Mouse (Mus musculus): ENCODE measurements around the gene Tgm6. TPM values are rescaled to one million over a fixed set of nuclear protein-coding genes. Genes with fewer than 3 reads are reported as not detected.
A peak's percentile ranks its signal among the peaks of the same experiment; 100 is the strongest.

Tgm6 gene
- polyA plus RNA-seq, 1 experiment from 2014 or later = not detected

DNA sequence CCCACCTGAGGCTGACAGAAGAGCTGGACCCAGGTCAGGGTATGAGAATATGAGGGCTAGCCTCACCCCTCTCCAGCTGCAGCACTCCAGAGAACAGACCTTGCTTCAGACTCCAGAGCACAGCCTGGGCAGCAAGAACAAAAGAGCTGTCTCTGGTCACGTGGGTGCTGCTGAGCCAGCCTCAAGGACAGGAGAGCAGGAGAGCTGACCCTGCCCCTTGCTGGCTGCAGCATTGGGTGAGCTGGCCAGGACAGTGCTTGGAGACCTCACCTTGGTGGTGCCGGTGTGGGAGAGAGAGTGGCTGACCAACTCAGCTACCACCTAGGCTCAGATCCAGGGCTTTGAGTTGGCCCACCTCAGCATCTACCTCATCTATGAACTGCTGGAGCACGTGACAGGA is 43.0 kb downstream of the Tgm6 start:
- Histone ChIP-seq H3K9me3 (no peaks in the 10 kb centered on the region), H3K4me2 (no peak overlapping the region), H3K27me3 (no peaks in the 10 kb centered on the region), H3K4me1 (replicated peaks) (0 out of 2 replicates have a peak, but pooled peaks cover 6% of the 10 kb centered on the region), H3K9ac (no peak overlapping the region), H3K36me3 (no peaks in the 10 kb centered on the region), H3K27ac (replicated peaks) (no peak overlapping the region), H3K4me3 (no peak overlapping the region)
- no peak for ATAC-seq (ENCODE audit: low FRiP score, low read depth)
- 71% methylated on average over 3 of the region's 3 CpGs for WGBS

GRCm38 (mm10) chr2:130155851-130156250 is 43.6 kb downstream of the Tgm6 start:
- Histone ChIP-seq H3K4me3 (no peak overlapping the region), H3K4me2 (no peak overlapping the region), H3K36me3 (no peaks in the 10 kb centered on the region), H3K9me3 (no peaks in the 10 kb centered on the region), H3K27ac (replicated peaks) (no peak overlapping the region), H3K4me1 (replicated peaks) (0 out of 2 replicates have a peak, but pooled peaks cover 6% of the 10 kb centered on the region), H3K27me3 (no peaks in the 10 kb centered on the region), H3K9ac (no peak overlapping the region)
- no peak for ATAC-seq (ENCODE audit: low FRiP score, low read depth)

DNA sequence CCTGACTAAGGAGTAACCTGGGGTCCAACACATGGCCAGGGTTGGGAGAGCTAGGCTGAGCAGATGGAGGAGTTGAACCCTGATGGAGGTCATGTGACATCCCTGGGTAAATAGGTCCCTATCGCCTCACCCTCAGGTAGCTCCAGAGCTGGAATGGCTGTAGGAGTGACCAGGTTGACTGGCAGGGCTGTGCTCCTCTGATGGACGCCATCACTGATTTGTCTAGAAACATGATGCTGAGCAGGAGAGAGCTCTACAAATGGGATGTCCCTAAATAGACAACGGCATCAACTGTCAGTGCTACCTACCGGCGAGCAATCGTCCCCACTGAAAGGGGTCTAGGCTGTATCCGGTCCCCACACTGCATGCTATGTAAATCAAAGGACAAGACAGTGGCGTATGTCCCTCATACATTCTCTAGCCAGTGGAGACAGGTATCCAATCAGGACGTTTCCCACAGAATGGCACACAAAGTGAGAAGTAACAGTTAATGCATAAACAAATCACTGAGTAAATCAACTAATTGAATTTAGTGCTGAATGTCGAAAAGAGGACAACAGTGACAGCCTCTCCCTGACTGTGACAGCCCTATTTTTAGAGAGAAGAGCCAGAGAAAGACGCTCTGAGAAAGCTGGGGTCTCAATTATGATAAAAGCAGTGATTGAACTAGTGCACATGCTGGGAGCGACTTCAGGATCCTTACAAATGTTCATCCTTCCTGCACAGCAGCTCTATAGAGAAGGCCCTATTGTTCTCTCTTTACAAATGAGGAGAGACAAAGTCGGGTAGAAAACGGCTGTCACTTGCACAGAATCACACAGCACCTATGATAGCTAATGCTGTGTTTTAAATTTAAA is 45.2 kb downstream of the Tgm6 start:
- no peaks in the 10 kb centered on the region for H3K27me3 ChIP-seq
- H3K4me1 ChIP-seq (replicated peaks) = 0 out of 2 replicates have a peak, but pooled peaks cover 6% of the 10 kb centered on the region
- H3K9ac ChIP-seq = no peak overlapping the region
- no peak overlapping the region; the same call in 1 of the 2 replicates for H3K27ac ChIP-seq (replicated peaks)
- ATAC-seq (ENCODE audit: low FRiP score, low read depth) = no peak
- WGBS = 45% methylated on average over 14 of the region's 14 CpGs
- H3K9me3 ChIP-seq = no peaks in the 10 kb centered on the region
- H3K36me3 ChIP-seq = no peaks in the 10 kb centered on the region
- H3K4me3 ChIP-seq = no peak overlapping the region
- no peak overlapping the region for H3K4me2 ChIP-seq

DNA sequence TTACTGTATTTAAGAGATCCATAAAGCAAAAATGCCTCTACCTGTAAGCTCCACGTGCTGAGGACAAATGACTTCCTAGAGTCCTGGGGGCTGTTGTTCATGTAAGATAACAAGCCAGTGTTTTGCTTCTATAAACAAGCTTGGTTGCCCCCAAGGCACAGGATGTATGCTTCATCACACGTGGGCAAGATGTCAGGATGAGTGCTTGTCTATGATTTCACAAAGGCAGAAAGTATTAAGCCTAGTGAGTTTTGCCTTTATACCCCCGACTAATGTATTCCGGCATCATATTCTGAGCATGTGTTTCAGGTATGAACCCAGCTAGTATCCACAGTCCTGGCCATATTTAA is 45.8 kb downstream of the Tgm6 start:
- no peak overlapping the region for H3K4me2 ChIP-seq
- H3K27ac ChIP-seq (replicated peaks) = no peak overlapping the region; the same call in 1 of the 2 replicates
- no peaks in the 10 kb centered on the region for H3K36me3 ChIP-seq
- H3K9me3 ChIP-seq = no peaks in the 10 kb centered on the region
- ATAC-seq (ENCODE audit: low FRiP score, low read depth) = no peak
- H3K9ac ChIP-seq = no peak overlapping the region
- H3K4me3 ChIP-seq = no peak overlapping the region
- H3K4me1 ChIP-seq (replicated peaks) = 0 out of 2 replicates have a peak, but pooled peaks cover 6% of the 10 kb centered on the region
- WGBS = 54% methylated on average over 4 of the region's 4 CpGs
- H3K27me3 ChIP-seq = no peaks in the 10 kb centered on the region

DNA sequence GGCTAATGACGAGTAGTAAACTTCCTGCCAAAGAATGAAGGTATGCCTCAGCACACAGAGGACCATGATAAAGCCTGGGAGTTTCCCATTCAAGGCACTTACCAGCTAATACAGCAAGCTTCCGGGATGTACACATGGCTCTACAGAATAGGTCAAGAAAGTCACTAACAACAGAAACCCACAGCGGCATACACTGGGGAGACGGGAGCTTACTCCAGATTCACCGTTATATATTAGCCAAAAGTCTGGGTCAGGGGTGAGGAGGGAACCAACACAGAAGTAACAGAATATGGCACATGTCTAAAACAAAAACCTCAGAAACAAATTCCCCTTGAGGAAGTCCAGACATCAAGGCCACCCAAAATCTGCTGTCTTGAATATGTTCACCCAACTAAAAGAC is 50.5 kb downstream of the Tgm6 start:
- Histone ChIP-seq H3K36me3 (no peaks in the 10 kb centered on the region), H3K27ac (replicated peaks) (no peak overlapping the region), H3K27me3 (no peaks in the 10 kb centered on the region), H3K9me3 (no peaks in the 10 kb centered on the region), H3K4me2 (no peak overlapping the region), H3K4me1 (replicated peaks) (0 out of 2 replicates have a peak, but pooled peaks cover 10% of the 10 kb centered on the region), H3K9ac (no peak overlapping the region), H3K4me3 (no peak overlapping the region)
- 83% methylated on average over 5 of the region's 5 CpGs for WGBS
- ATAC-seq (ENCODE audit: low FRiP score, low read depth) = no peak

DNA sequence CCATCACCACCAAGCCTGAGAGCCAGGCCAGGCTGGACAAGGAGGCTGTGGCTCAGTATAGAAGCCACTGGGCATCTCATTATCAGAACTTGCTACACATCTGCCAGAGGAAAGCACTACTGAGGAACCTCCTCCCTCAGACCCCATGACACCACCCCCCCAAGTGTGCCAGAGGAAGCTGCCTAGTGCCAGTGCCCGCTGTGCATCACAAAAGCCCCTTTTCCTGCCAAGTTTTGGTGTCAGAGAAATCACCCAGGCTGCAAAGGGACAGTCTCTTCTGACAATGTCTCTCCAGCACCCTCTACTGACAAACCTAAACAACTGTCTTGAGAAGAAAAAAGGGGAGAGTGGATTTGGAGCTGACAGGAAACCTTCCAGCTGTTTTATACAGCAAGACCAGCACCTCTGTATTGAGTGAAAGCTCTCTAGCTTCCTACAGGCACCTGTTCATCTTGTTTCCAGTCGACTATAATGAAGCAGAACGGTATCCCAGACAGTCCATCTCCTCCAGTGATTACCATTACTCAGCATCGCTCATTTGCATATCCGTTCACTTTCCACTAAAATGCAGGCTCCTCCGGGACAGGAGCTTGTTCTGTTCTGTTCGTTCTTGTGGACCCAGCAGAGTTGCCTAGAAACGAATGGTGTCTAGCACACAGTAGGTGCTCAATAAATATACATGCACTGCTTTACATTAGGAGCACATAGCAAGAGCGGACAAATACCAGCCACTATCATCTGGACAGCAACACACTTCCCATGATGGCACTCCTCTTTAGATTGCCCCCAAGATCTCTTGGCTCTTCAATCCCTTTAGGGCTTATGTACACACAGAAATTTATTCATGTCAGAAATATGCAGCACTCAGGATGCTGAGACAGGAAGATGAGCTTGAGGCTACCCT is 54.3 kb downstream of the Tgm6 start:
- Histone ChIP-seq H3K9me3 (no peaks in the 10 kb centered on the region), H3K36me3 (peaks cover 24% of the 10 kb centered on the region), H3K27ac (replicated peaks) (peak overlapping the region; percentile 33; the same call in 1 of the 2 replicates), H3K4me3 (no peak overlapping the region), H3K27me3 (no peaks in the 10 kb centered on the region), H3K4me2 (no peak overlapping the region), H3K9ac (no peak overlapping the region), H3K4me1 (replicated peaks) (0 out of 2 replicates have a peak, but pooled peaks cover 6% of the 10 kb centered on the region)
- WGBS = 48% methylated on average over 9 of the region's 9 CpGs
- peak; percentile 70 for ATAC-seq (ENCODE audit: low FRiP score, low read depth)

DNA sequence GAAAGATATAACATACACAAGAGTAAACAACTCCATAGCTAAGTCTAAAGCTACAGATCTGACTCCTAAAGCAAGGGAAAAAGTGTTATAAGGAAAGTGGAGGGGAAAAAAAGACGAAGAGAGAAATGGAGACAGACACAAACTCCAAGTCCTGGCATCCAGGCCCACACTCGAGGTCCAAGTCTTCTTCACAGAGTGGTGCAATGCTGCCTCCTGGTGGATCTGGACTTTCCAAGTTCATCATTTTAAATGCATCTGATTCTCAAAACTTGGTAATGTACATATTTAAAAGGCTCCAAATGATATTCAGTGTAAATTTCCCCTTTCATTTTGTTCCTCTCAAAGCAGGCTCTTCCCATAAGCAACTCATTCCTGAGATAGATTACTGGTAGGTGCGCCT is 55.6 kb downstream of the Tgm6 start:
- Histone ChIP-seq H3K36me3 (peaks cover 37% of the 10 kb centered on the region), H3K27me3 (no peaks in the 10 kb centered on the region), H3K9me3 (no peaks in the 10 kb centered on the region), H3K4me1 (replicated peaks) (0 out of 2 replicates have a peak, but pooled peaks cover 6% of the 10 kb centered on the region), H3K4me3 (no peak overlapping the region), H3K4me2 (no peak overlapping the region), H3K27ac (replicated peaks) (no peak overlapping the region), H3K9ac (no peak overlapping the region)
- WGBS = 46% methylated on average over 3 of the region's 3 CpGs
- no peak for ATAC-seq (ENCODE audit: low FRiP score, low read depth)

- Histone ChIP-seq H3K9me3 (no peaks in the 10 kb centered on the region), H3K4me2 (no peak overlapping the region), H3K4me3 (no peak overlapping the region), H3K9ac (no peak overlapping the region), H3K4me1 (replicated peaks) (peaks cover 3% of the 10 kb centered on the region), H3K27me3 (no peaks in the 10 kb centered on the region), H3K27ac (replicated peaks) (no peak overlapping the region), H3K36me3 (peaks cover 66% of the 10 kb centered on the region)
- no peak for ATAC-seq (ENCODE audit: low FRiP score, low read depth)
- WGBS = 91% methylated on average over 2 of the region's 2 CpGs
These were observed 59.5 kb downstream of the Tgm6 start for GRCm38 (mm10) chr2:130171674-130172073.

GRCm38 (mm10) chr2:130176820-130177219 is 64.6 kb downstream of the Tgm6 start:
- 82% methylated on average over 8 of the region's 8 CpGs for whole genome bisulfite sequencing
- no peaks in the 10 kb centered on the region for H3K27me3 ChIP-seq
- no peak overlapping the region for H3K27ac ChIP-seq (replicated peaks)
- H3K4me3 ChIP-seq = no peak overlapping the region
- ATAC-seq (ENCODE audit: low FRiP score, low read depth) = no peak
- H3K36me3 ChIP-seq = peaks cover 39% of the 10 kb centered on the region
- no peaks in the 10 kb centered on the region for H3K9me3 ChIP-seq
- no peak overlapping the region for H3K9ac ChIP-seq
- peak overlapping the region; percentile 92 for H3K4me2 ChIP-seq
- H3K4me1 ChIP-seq (replicated peaks) = peaks cover 28% of the 10 kb centered on the region

GRCm38 (mm10) chr2:130178381-130178705 is 66.1 kb downstream of the Tgm6 start:
- Histone ChIP-seq H3K4me1 (replicated peaks) (peaks cover 28% of the 10 kb centered on the region), H3K27me3 (no peaks in the 10 kb centered on the region), H3K9me3 (no peaks in the 10 kb centered on the region), H3K36me3 (peaks cover 24% of the 10 kb centered on the region), H3K27ac (replicated peaks) (peak overlapping the region; percentile 94), H3K4me3 (peak overlapping the region; percentile 75), H3K9ac (peak overlapping the region; percentile 97), H3K4me2 (peak overlapping the region; percentile 92)
- under 1% methylated on average over 11 of the region's 11 CpGs for WGBS
- no peak for ATAC-seq (ENCODE audit: low FRiP score, low read depth)

DNA sequence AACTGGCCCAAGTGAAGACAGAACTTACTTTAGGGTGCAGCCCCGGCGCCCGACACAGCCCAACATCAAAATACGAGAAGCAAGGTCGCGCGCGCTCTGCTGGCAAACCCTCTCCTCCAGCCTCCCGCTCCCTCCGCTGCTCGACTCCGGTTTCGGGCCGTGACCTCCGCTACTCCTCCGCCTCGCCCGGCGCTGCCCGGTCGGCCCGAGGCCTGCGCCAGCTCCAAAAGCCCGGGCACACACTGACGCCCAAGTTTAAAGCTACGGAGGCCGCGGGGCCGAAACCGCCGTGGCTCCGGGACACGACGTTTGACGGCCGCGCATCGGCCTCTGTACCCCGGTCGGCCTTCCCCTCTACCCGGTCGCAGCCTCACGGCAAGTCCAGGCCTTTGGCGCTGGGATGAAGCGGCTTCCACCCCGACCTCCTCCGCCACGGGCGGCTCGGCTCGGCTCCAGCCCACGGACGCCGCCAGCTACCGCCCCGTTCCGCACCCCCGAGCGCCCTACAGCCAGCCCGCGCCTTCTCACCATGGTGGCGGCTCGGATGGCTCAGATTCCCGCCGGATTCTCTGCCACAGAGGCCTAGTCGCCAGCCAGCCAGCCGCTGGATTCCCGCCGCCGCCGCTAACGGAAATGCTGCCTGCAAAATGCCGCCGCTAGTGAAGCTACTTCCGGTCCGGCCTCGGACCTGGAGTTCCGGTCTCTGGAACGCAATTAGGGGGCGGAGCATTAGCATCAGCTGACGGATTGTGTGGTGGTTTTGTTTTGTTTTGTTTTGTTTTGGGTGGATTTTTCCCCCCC is 66.7 kb downstream of the Tgm6 start, which contains the start of gene Snrpb:
Gene Snrpb, minus strand, starts transcription at position 698 of the 801 bp plus-strand sequence.
- Histone ChIP-seq H3K9me3 (no peaks in the 10 kb centered on the region), H3K36me3 (peaks cover 19% of the 10 kb centered on the region), H3K4me1 (replicated peaks) (peaks cover 28% of the 10 kb centered on the region), H3K27ac (replicated peaks) (peak within 1 kb of the TSS; percentile 94), H3K4me2 (peak within 1 kb of the TSS; percentile 92), H3K27me3 (no peaks in the 10 kb centered on the region), H3K9ac (peak within 1 kb of the TSS; percentile 97), H3K4me3 (peak within 1 kb of the TSS; percentile 75)
- peak; percentile 95 for ATAC-seq (ENCODE audit: low FRiP score, low read depth)
- under 1% methylated on average over 81 of the region's 81 CpGs for WGBS

All from hindbrain, embryonic 15.5 days (tissue).